Mouse (Mus musculus) hindbrain, embryonic 12.5 days (tissue): Measurements from ENCODE around the gene Bcl2l10. TPM values are rescaled to one million over a fixed set of nuclear protein-coding genes. Genes with fewer than 3 reads are reported as not detected.

Experiments used
- ATAC-seq: fragments of 200-750 bp; cut with Nextera tagmentation; 2 replicates; pipeline ENCODE4 v1.8.0; 2017; ENCODE audit warnings: moderate TSS enrichment; ENCODE audit not compliant: low FRiP score
- H3K27ac ChIP-seq: fragments of 300-500 bp; sonication (generic); 2 replicates; pipeline ENCODE4 v1.5.1; 2016; ENCODE audit warnings: mild to moderate bottlenecking
- H3K27me3 ChIP-seq: fragments of 300-500 bp; sonication (generic); 2 replicates; pipeline ENCODE4 v1.6.1; 2016; ENCODE audit warnings: mild to moderate bottlenecking
- H3K36me3 ChIP-seq: fragments of 300-500 bp; sonication (generic); 2 replicates; pipeline ENCODE4 v1.6.1; 2016; ENCODE audit warnings: mild to moderate bottlenecking
- H3K4me1 ChIP-seq: fragments of 300-500 bp; sonication (generic); 2 replicates; pipeline ENCODE4 v1.6.1; 2016
- H3K4me2 ChIP-seq: fragments of 300-500 bp; sonication (generic); replicated peaks from 2 replicates; pipeline ENCODE4 v1.6.1; 2016; ENCODE audit warnings: mild to moderate bottlenecking
- H3K4me3 ChIP-seq: fragments of 300-500 bp; sonication (generic); 2 replicates; pipeline ENCODE4 v1.5.1; 2016; ENCODE audit warnings: mild to moderate bottlenecking
- H3K9ac ChIP-seq: fragments of 300-500 bp; sonication (generic); 2 replicates; pipeline ENCODE4 v1.6.1; 2016; ENCODE audit warnings: mild to moderate bottlenecking, moderate library complexity
- H3K9me3 ChIP-seq: fragments of 300-500 bp; sonication (generic); replicated peaks from 2 replicates; pipeline ENCODE4 v1.6.1; 2016; ENCODE audit warnings: mild to moderate bottlenecking
- WGBS: fragments of 180-500 bp; shearing (Covaris S2); methylation state at CpG from one replicate; pipeline ENCODE4 v1.1.7; 2016; 5-methylcytosine and 5-hydroxymethylcytosine counted together
- polyA plus RNA-seq: library from polyadenylated mRNA; unstranded; fragments of >200 nt; fragmentation: Nextera tagmentation; extraction: Ambion mirVana; gene quantifications from 2 replicates; pipeline ENCODE4 v1.2.1, GENCODE M21; 2016

The Bcl2l10 gene
- polyA plus RNA-seq, 1 experiment from 2014 or later = not detected

- peak overlapping the region; percentile 68 for H3K4me3 ChIP-seq
- H3K9ac ChIP-seq = peak overlapping the region; percentile 77
- peak; percentile 19; the same call in 1 of the 2 replicates for ATAC-seq
- H3K9me3 ChIP-seq = no peaks in the 10 kb centered on the region
- H3K27ac ChIP-seq = peak overlapping the region; percentile 77
- H3K4me1 ChIP-seq = peaks cover 18% of the 10 kb centered on the region
- WGBS = 3% methylated on average over 22 of the region's 22 CpGs
- H3K4me2 ChIP-seq = peak overlapping the region; percentile 73
- H3K27me3 ChIP-seq = no peaks in the 10 kb centered on the region
- 0 out of 2 replicates have a peak, but pooled peaks cover 2% of the 10 kb centered on the region for H3K36me3 ChIP-seq
Measured at GRCm38 (mm10) chr9:75314517-75315105, 32.9 kb upstream of the Bcl2l10 start.

DNA sequence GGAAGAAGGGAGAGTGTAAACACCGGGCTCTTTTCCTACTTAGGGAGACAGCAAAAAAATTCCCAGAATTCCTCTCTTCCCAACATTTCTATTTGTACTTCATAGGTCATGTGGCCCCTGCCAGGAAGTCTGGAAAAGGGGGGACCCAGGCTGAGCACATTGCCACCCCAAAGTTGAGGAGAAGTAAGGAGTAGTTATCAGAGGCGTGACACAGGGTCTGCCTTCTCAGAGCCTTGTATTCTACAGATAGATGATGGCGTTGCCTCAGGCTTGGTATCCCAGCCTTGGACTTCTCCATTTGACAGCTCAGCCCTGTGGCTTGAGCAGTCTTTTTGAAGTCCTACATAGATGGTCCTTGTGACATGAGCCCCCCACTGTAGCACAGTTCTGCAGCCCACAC lies 32.3 kb upstream of the Bcl2l10 start:
- no peaks in the 10 kb centered on the region for H3K9me3 ChIP-seq
- H3K4me1 ChIP-seq = peaks cover 18% of the 10 kb centered on the region
- no peak overlapping the region; the same call in 1 of the 2 replicates for H3K9ac ChIP-seq
- no peak for ATAC-seq
- peak overlapping the region; percentile 68 for H3K4me3 ChIP-seq
- peak overlapping the region; percentile 73 for H3K4me2 ChIP-seq
- 74% methylated on average over 3 of the region's 3 CpGs for WGBS
- 0 out of 2 replicates have a peak, but pooled peaks cover 2% of the 10 kb centered on the region for H3K36me3 ChIP-seq
- H3K27ac ChIP-seq = no peak overlapping the region
- no peaks in the 10 kb centered on the region for H3K27me3 ChIP-seq

DNA sequence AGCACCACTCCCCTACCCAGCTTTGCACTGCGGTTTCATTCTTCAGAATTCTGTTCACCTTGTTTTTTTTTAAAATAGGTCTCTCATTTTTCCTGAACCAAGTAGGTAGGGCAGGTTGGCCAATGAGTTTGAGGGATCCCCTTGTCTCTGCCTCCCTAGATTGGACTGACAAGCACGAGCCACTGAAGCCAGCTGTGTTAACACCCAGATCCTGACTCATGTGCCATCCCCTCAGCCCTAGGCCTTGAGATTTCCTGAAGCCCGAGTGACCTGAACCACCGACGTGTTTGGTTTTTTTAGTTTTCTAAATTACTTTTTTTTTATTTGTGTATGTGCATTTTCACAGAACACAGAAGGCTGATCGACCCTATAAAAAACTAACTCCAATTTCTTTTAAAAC lies 30.8 kb upstream of the Bcl2l10 start:
- no peak overlapping the region for H3K4me3 ChIP-seq
- 0 out of 2 replicates have a peak, but pooled peaks cover 2% of the 10 kb centered on the region for H3K36me3 ChIP-seq
- ATAC-seq = no peak
- H3K27ac ChIP-seq = no peak overlapping the region
- no peak overlapping the region for H3K9ac ChIP-seq
- H3K9me3 ChIP-seq = no peaks in the 10 kb centered on the region
- WGBS = 87% methylated on average over 6 of the region's 6 CpGs
- H3K4me2 ChIP-seq = no peak overlapping the region
- peaks cover 18% of the 10 kb centered on the region for H3K4me1 ChIP-seq
- no peaks in the 10 kb centered on the region for H3K27me3 ChIP-seq

GRCm38 (mm10) chr9:75318196-75318595 lies 29.4 kb upstream of the Bcl2l10 start:
- 0 out of 2 replicates have a peak, but pooled peaks cover 2% of the 10 kb centered on the region for H3K36me3 ChIP-seq
- H3K9ac ChIP-seq = no peak overlapping the region
- no peaks in the 10 kb centered on the region for H3K9me3 ChIP-seq
- H3K4me1 ChIP-seq = peaks cover 18% of the 10 kb centered on the region
- no peak overlapping the region for H3K4me3 ChIP-seq
- no peak for ATAC-seq
- no peak overlapping the region for H3K4me2 ChIP-seq
- no peak overlapping the region for H3K27ac ChIP-seq
- 95% methylated on average over 2 of the region's 2 CpGs for WGBS
- H3K27me3 ChIP-seq = no peaks in the 10 kb centered on the region

- WGBS = 81% methylated on average over 3 of the region's 3 CpGs
- no peak overlapping the region for H3K4me2 ChIP-seq
- H3K4me3 ChIP-seq = no peak overlapping the region
- H3K36me3 ChIP-seq = 0 out of 2 replicates have a peak, but pooled peaks cover 2% of the 10 kb centered on the region
- H3K9me3 ChIP-seq = no peaks in the 10 kb centered on the region
- peaks cover 13% of the 10 kb centered on the region for H3K4me1 ChIP-seq
- H3K27me3 ChIP-seq = no peaks in the 10 kb centered on the region
- no peak overlapping the region for H3K9ac ChIP-seq
- H3K27ac ChIP-seq = no peak overlapping the region
- ATAC-seq = no peak
Measured at GRCm38 (mm10) chr9:75319365-75319764, 28.2 kb upstream of the Bcl2l10 start.

DNA sequence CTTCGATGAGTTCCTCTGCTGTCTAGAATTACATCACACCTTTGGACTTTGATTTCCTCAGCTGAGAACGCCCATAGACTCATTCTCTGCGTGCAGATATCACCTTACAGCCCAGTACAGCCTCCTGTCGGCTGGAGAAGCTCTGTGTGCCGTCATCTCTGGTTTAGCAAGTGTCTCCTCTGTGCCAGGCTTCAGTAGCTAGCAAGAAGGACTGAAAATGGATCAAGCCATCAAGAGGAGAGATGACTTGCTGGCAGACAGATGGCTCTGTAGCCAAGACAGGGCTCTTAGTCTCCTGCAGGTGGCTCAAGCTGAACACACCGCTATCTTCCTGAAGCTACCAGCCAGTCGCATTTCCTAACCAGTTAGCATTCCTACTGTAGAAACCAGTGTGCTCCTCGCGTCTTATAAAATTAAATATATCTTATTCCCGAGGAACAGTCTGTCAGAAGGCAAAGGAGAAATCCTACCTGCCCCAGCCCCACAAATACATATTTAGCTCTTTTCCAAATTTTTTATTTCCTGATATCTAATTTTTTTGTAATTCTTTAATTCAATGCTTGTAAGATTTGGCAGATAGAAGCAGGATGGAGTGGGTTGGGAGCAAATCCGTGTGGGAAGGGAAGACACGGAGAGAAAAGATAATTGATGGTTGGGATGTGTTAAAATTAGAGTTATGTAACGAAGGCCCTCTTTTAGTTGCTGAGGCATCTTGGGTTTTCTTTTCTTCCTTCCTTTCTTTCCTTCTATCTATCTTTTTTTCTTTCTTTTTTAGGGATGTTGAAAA lies 25.3 kb upstream of the Bcl2l10 start:
- H3K36me3 ChIP-seq = 0 out of 2 replicates have a peak, but pooled peaks cover 2% of the 10 kb centered on the region
- H3K27me3 ChIP-seq = no peaks in the 10 kb centered on the region
- H3K27ac ChIP-seq = no peak overlapping the region
- no peak for ATAC-seq
- H3K9ac ChIP-seq = no peak overlapping the region
- H3K9me3 ChIP-seq = no peaks in the 10 kb centered on the region
- H3K4me3 ChIP-seq = no peak overlapping the region
- no peak overlapping the region for H3K4me2 ChIP-seq
- H3K4me1 ChIP-seq = no peaks in the 10 kb centered on the region
- WGBS = 86% methylated on average over 13 of the region's 13 CpGs

- Histone ChIP-seq H3K4me2 (no peak overlapping the region), H3K4me1 (no peaks in the 10 kb centered on the region), H3K27ac (no peak overlapping the region), H3K36me3 (peaks cover 27% of the 10 kb centered on the region), H3K27me3 (no peaks in the 10 kb centered on the region), H3K4me3 (no peak overlapping the region), H3K9me3 (no peaks in the 10 kb centered on the region), H3K9ac (no peak overlapping the region)
- 94% methylated on average over 3 of the region's 3 CpGs for WGBS
- ATAC-seq = no peak
Measured at GRCm38 (mm10) chr9:75328047-75328446, 19.5 kb upstream of the Bcl2l10 start.

DNA sequence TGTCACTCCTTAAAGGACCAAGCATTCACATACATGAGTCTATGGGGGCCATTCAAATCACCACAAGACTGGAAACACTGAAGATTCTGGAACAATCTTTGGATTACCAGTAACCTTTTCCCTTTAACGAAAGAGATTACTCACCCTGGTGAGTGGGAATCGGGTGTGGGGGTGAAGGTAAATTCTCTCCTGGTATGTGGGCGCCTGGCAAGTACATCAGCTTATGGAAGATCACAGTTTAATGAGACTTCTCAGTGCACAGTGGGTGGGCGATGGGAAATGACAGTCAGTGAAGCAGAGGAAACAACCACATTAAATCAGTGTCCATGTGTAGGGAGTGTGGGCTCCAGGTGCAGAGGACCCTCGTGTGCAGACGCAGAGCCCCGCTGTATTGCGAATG lies 16.7 kb upstream of the Bcl2l10 start:
- Histone ChIP-seq H3K4me3 (no peak overlapping the region), H3K36me3 (peaks cover 46% of the 10 kb centered on the region), H3K9ac (no peak overlapping the region), H3K9me3 (no peaks in the 10 kb centered on the region), H3K27ac (no peak overlapping the region), H3K4me1 (no peaks in the 10 kb centered on the region), H3K4me2 (no peak overlapping the region), H3K27me3 (no peaks in the 10 kb centered on the region)
- 84% methylated on average over 8 of the region's 8 CpGs for WGBS
- ATAC-seq = no peak

GRCm38 (mm10) chr9:75334440-75334839 lies 13.1 kb upstream of the Bcl2l10 start:
- H3K4me2 ChIP-seq = no peak overlapping the region
- H3K27me3 ChIP-seq = no peaks in the 10 kb centered on the region
- ATAC-seq = no peak
- WGBS = 89% methylated on average over 4 of the region's 4 CpGs
- H3K4me3 ChIP-seq = no peak overlapping the region
- H3K9me3 ChIP-seq = no peaks in the 10 kb centered on the region
- H3K4me1 ChIP-seq = no peaks in the 10 kb centered on the region
- peaks cover 68% of the 10 kb centered on the region for H3K36me3 ChIP-seq
- no peak overlapping the region for H3K9ac ChIP-seq
- H3K27ac ChIP-seq = no peak overlapping the region

- H3K27me3 ChIP-seq = no peaks in the 10 kb centered on the region
- H3K9ac ChIP-seq = no peak overlapping the region
- no peak for ATAC-seq
- no peaks in the 10 kb centered on the region for H3K9me3 ChIP-seq
- H3K4me2 ChIP-seq = no peak overlapping the region
- H3K36me3 ChIP-seq = peaks cover 66% of the 10 kb centered on the region
- H3K4me1 ChIP-seq = no peaks in the 10 kb centered on the region
- H3K4me3 ChIP-seq = no peak overlapping the region
- H3K27ac ChIP-seq = no peak overlapping the region
- WGBS = 94% methylated on average over 6 of the region's 6 CpGs
Measured at GRCm38 (mm10) chr9:75338016-75338415, 9.5 kb upstream of the Bcl2l10 start.

- Histone ChIP-seq H3K36me3 (peaks cover 58% of the 10 kb centered on the region), H3K9ac (no peak overlapping the region), H3K4me2 (no peak overlapping the region), H3K4me1 (no peaks in the 10 kb centered on the region), H3K27ac (no peak overlapping the region), H3K9me3 (no peaks in the 10 kb centered on the region), H3K4me3 (no peak overlapping the region), H3K27me3 (no peaks in the 10 kb centered on the region)
- 85% methylated on average over 4 of the region's 4 CpGs for WGBS
- no peak for ATAC-seq
Measured at GRCm38 (mm10) chr9:75342433-75342832, 5.1 kb upstream of the Bcl2l10 start.

DNA sequence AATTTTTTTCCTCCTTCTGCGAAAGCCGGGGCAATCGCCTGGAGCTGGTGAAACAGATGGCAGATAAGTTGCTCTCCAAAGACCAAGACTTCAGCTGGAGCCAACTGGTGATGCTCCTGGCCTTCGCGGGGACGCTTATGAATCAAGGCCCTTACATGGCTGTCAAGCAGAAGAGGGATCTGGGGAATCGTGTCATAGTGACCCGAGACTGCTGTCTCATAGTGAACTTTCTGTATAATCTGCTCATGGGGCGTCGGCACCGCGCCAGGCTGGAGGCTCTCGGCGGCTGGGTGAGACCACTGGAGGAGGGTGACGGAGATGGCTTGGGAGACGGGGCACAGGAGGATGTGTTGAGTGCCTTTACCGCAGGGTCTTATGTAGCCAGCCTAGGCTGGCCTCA lies 508 bp downstream of the Bcl2l10 start:
- H3K27me3 ChIP-seq = no peaks in the 10 kb centered on the region
- H3K4me2 ChIP-seq = no peak overlapping the region
- 96% methylated on average over 17 of the region's 17 CpGs for WGBS

More for the DNA sequence above, 508 bp downstream of the Bcl2l10 start:
- H3K27ac ChIP-seq = no peak overlapping the region
- peaks cover 23% of the 10 kb centered on the region; the same call in 1 of the 2 replicates for H3K36me3 ChIP-seq
- H3K9me3 ChIP-seq = no peaks in the 10 kb centered on the region
- ATAC-seq = no peak
- no peak overlapping the region for H3K4me3 ChIP-seq
- no peak overlapping the region for H3K9ac ChIP-seq
- H3K4me1 ChIP-seq = no peaks in the 10 kb centered on the region
